Mouse (Mus musculus) lung, postnatal 25 days (tissue): Measurements from ENCODE around the gene Pemt.

ENCODE experiments used
- DNase-seq: peaks from one replicate; pipeline ENCODE4 v3.0.0; 2022; ENCODE audit warnings: low spot score

Pemt gene

GRCm38 (mm10) chr11:60056520-60056919 is 10.2 kb upstream of the Pemt start:
- DNase-seq = no peak

GRCm38 (mm10) chr11:60048841-60049240 is 2.6 kb upstream of the Pemt start:
- no peak for DNase-seq

- DNase-seq = no peak
These were observed 622 bp downstream of the Pemt start for GRCm38 (mm10) chr11:60045676-60046057.

GRCm38 (mm10) chr11:60044777-60045176 is 1.5 kb downstream of the Pemt start:
- no peak for DNase-seq

- DNase-seq = no peak
These were observed 4.0 kb downstream of the Pemt start for GRCm38 (mm10) chr11:60042277-60042676.

- DNase-seq = no peak
These were observed 9.6 kb downstream of the Pemt start for GRCm38 (mm10) chr11:60036537-60037220.

GRCm38 (mm10) chr11:60034911-60035400 is 11.3 kb downstream of the Pemt start:
- DNase-seq = no peak

GRCm38 (mm10) chr11:60034293-60034692 is 12.0 kb downstream of the Pemt start:
- no peak for DNase-seq

GRCm38 (mm10) chr11:60032586-60033430 is 13.5 kb downstream of the Pemt start:
- DNase-seq = peak; percentile 19

GRCm38 (mm10) chr11:60030747-60031331 is 15.4 kb downstream of the Pemt start:
- DNase-seq = no peak

GRCm38 (mm10) chr11:60029976-60030375 is 16.3 kb downstream of the Pemt start:
- no peak for DNase-seq

GRCm38 (mm10) chr11:60027913-60028875 is 18.1 kb downstream of the Pemt start:
- DNase-seq = no peak

- DNase-seq = peak; percentile 81
These were observed 19.0 kb downstream of the Pemt start for GRCm38 (mm10) chr11:60027272-60027671.

- no peak for DNase-seq
These were observed 20.1 kb downstream of the Pemt start for GRCm38 (mm10) chr11:60026166-60026565.

- no peak for DNase-seq
These were observed 25.1 kb downstream of the Pemt start for GRCm38 (mm10) chr11:60021201-60021600.

- DNase-seq = no peak
These were observed 29.6 kb downstream of the Pemt start for GRCm38 (mm10) chr11:60016726-60017125.

- no peak for DNase-seq
These were observed 34.8 kb downstream of the Pemt start for GRCm38 (mm10) chr11:60011516-60011915.

GRCm38 (mm10) chr11:60009451-60009850 is 36.8 kb downstream of the Pemt start:
- DNase-seq = no peak

GRCm38 (mm10) chr11:60005866-60006265 is 40.4 kb downstream of the Pemt start:
- DNase-seq = no peak

- DNase-seq = no peak
These were observed 41.6 kb downstream of the Pemt start for GRCm38 (mm10) chr11:60004716-60005115.

GRCm38 (mm10) chr11:60003811-60004210 is 42.5 kb downstream of the Pemt start:
- no peak for DNase-seq
